Mouse (Mus musculus): Measurements from ENCODE around the gene Tubgcp2.
A peak's percentile ranks its signal among the peaks of the same experiment; 100 is the strongest.

Tubgcp2 gene

GRCm38 (mm10) chr7:139984505-139984904, 52.0 kb downstream of the Tubgcp2 start:
- peak; percentile 73 to 85 for DNase-seq (ENCODE audit: low read depth in 1 of 2, low spot score in 2 of 2)

- no peak for DNase-seq (ENCODE audit: low read depth in 1 of 2, low spot score in 2 of 2)
Measured at GRCm38 (mm10) chr7:139982058-139982457, 54.4 kb downstream of the Tubgcp2 start.

- no peak for DNase-seq (ENCODE audit: low read depth in 1 of 2, low spot score in 2 of 2)
Measured at GRCm38 (mm10) chr7:139980778-139981177, 55.7 kb downstream of the Tubgcp2 start.

- DNase-seq (ENCODE audit: low read depth in 1 of 2, low spot score in 2 of 2), result no peak
Measured at GRCm38 (mm10) chr7:139979011-139979719, 57.3 kb downstream of the Tubgcp2 start.

- peak in 1 of 2 experiments; percentile 62 for DNase-seq (ENCODE audit: low read depth in 1 of 2, low spot score in 2 of 2)
Measured at GRCm38 (mm10) chr7:139978278-139978892, 58.1 kb downstream of the Tubgcp2 start, which contains the start of gene 6430531B16Rik. Gene 6430531B16Rik, minus strand, starts transcription at chr7:139978755.

- DNase-seq (ENCODE audit: low read depth in 1 of 2, low spot score in 2 of 2), result no peak
Measured at GRCm38 (mm10) chr7:139975471-139975870, 61.0 kb downstream of the Tubgcp2 start.

GRCm38 (mm10) chr7:139974307-139974706, 62.2 kb downstream of the Tubgcp2 start:
- DNase-seq (ENCODE audit: low read depth in 1 of 2, low spot score in 2 of 2), result peak; percentile 66 to 71

- no peak for DNase-seq (ENCODE audit: low read depth in 1 of 2, low spot score in 2 of 2)
Measured at GRCm38 (mm10) chr7:139972923-139973331, 63.5 kb downstream of the Tubgcp2 start.

GRCm38 (mm10) chr7:139971436-139971835, 65.0 kb downstream of the Tubgcp2 start:
- no peak for DNase-seq (ENCODE audit: low read depth in 1 of 2, low spot score in 2 of 2)

GRCm38 (mm10) chr7:139970979-139971378, 65.5 kb downstream of the Tubgcp2 start:
- no peak for DNase-seq (ENCODE audit: low read depth in 1 of 2, low spot score in 2 of 2)

GRCm38 (mm10) chr7:139970216-139970919, 66.1 kb downstream of the Tubgcp2 start:
- DNase-seq (ENCODE audit: low read depth in 1 of 2, low spot score in 2 of 2), result no peak

- peak in 1 of 2 experiments; percentile 62 for DNase-seq (ENCODE audit: low read depth in 1 of 2, low spot score in 2 of 2)
Measured at GRCm38 (mm10) chr7:139969348-139970130, 66.9 kb downstream of the Tubgcp2 start.

- DNase-seq (ENCODE audit: low read depth in 1 of 2, low spot score in 2 of 2), result no peak
Measured at GRCm38 (mm10) chr7:139968428-139968827, 68.0 kb downstream of the Tubgcp2 start.

GRCm38 (mm10) chr7:139967175-139967574, 69.3 kb downstream of the Tubgcp2 start:
- no peak for DNase-seq (ENCODE audit: low read depth in 1 of 2, low spot score in 2 of 2)

- DNase-seq (ENCODE audit: low read depth in 1 of 2, low spot score in 2 of 2), result no peak
Measured at GRCm38 (mm10) chr7:139963814-139964213, 72.7 kb downstream of the Tubgcp2 start.

GRCm38 (mm10) chr7:139961141-139961540, 75.3 kb downstream of the Tubgcp2 start:
- DNase-seq (ENCODE audit: low read depth in 1 of 2, low spot score in 2 of 2), result no peak

GRCm38 (mm10) chr7:139957958-139958357, 78.5 kb downstream of the Tubgcp2 start:
- no peak for DNase-seq (ENCODE audit: low read depth in 1 of 2, low spot score in 2 of 2)

GRCm38 (mm10) chr7:139957437-139957836, 79.0 kb downstream of the Tubgcp2 start:
- DNase-seq (ENCODE audit: low read depth in 1 of 2, low spot score in 2 of 2), result no peak

- DNase-seq (ENCODE audit: low read depth in 1 of 2, low spot score in 2 of 2), result no peak
Measured at GRCm38 (mm10) chr7:139956658-139957057, 79.8 kb downstream of the Tubgcp2 start.

- no peak for DNase-seq (ENCODE audit: low read depth in 1 of 2, low spot score in 2 of 2)
Measured at GRCm38 (mm10) chr7:139955505-139955904, 81.0 kb downstream of the Tubgcp2 start.

GRCm38 (mm10) chr7:139951991-139952633, 84.4 kb downstream of the Tubgcp2 start:
- DNase-seq (ENCODE audit: low read depth in 1 of 2, low spot score in 2 of 2), result no peak

Data from monocyte, adult 2 months (primary cell).